Mouse (Mus musculus) adrenal gland, adult 2 months (tissue): Measurements from ENCODE around the gene Vps41. TPM values are rescaled to one million over a fixed set of nuclear protein-coding genes. Genes with fewer than 3 reads are reported as not detected.

Experiments used
- DNase-seq: peaks from one replicate; pipeline ENCODE4 v3.0.0; 2021
- polyA plus RNA-seq: library from polyadenylated mRNA; depleted of rRNA; stranded (reverse); fragments of >200 nt; gene quantifications from 2 replicates; pipeline ENCODE4 v1.2.3, GENCODE M21; 2012
- total RNA-seq, 2 experiments: library from RNA; stranded (reverse); gene quantifications; 2 replicates each; pipeline ENCODE4 v1.2.3; 2021

Gene Vps41
- total and polyA plus RNA-seq, 3 experiments, result 8.8 to 76.0 (median 73.9) TPM

- DNase-seq, result no peak
These were observed 77.4 kb downstream of the Vps41 start for GRCm38 (mm10) chr13:18794454-18794853.

- DNase-seq, result peak; percentile 21
These were observed 80.5 kb downstream of the Vps41 start for GRCm38 (mm10) chr13:18797555-18797954.

- no peak for DNase-seq
These were observed 83.3 kb downstream of the Vps41 start for GRCm38 (mm10) chr13:18800434-18800833.

GRCm38 (mm10) chr13:18809465-18809864 is 92.4 kb downstream of the Vps41 start:
- DNase-seq, result no peak

DNA sequence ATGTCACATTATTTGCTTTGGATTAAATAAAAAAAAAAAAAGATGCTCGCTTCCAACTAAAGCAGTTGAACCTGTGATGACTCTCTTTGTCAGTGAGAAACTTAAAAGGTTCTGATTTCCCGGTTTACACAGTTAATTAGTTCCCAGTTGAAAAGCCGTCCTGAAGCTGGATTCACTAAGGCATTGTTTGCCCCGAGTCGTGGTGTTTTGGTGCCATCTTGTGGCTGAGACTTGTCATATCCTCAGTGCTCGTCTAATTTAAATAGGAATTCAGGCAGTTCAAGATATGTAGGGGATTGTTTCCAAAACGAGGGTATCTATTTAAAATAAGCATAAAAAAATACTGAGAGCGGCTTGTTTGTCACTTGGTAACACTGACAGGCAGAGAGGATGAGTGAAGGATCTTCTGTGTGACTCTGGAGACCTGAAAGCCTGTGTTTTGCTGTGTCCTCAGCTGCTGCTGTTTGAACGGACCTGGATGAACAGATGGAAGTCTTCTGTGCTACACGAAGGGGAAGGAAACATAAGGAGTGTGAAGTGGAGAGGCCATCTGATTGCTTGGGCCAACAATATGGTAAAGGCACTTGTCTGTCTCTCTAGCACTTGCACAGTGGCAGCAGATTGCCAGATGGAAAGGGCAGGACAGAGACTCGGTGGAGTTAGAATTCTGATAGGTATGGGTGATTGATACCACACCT is 93.0 kb downstream of the Vps41 start:
- DNase-seq, result peak; percentile 65

DNA sequence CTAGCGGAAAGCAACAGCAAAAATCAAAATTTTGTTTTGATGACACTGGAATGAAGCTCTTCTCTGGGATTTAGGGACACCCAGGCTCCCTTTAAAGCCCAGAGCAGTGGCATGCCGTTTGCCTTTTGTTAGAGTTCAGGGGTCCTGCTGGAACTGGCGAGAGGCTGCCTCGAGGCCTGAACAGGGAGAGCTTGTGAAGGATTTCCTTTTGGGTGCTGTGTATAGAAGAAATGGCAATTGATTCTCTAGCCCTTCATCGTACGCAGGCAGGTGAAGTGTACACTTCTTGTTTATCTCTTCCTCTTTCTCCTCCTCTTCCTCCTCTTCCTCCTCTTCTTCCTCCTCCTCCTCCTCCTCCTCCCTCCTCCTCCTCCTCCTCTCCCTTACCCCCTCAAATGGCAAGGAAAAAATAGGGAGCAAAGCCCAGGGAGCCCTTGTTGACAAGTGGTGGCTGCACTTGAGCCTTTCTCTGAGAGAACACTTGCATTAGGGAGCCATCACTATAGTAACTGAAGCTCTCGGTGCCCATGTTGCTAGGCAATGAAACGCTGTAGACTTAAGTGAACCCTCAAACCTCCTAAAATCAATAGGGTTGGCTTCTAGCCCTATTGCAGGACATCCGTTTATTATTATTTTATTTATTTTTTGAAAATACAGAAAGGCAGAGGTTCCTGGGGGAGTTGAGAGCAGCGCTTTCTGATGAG is 107.5 kb downstream of the Vps41 start:
- DNase-seq, result no peak

- DNase-seq, result no peak
These were observed 109.9 kb downstream of the Vps41 start for GRCm38 (mm10) chr13:18827029-18827428.

DNA sequence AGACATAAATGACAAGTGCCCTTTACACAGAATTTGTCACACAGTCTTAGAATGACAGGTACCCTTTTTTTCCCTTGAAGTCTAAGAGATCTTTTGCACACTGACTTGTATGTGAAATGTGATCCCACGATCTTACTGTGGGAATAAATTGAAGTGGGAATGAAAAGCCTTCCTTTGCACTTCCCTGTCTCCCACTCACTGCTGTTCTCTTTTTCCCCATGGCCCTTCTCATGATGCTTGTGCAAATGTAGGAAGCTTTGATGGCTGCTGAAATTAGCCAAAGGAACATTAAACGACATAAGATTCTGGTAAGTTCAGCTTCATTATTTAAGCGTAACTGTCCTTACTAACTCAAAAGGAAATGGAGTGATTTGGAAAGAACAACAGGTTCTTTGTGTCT is 113.4 kb downstream of the Vps41 start:
- no peak for DNase-seq

- DNase-seq, result no peak
These were observed 122.1 kb downstream of the Vps41 start for GRCm38 (mm10) chr13:18839231-18839630.

DNA sequence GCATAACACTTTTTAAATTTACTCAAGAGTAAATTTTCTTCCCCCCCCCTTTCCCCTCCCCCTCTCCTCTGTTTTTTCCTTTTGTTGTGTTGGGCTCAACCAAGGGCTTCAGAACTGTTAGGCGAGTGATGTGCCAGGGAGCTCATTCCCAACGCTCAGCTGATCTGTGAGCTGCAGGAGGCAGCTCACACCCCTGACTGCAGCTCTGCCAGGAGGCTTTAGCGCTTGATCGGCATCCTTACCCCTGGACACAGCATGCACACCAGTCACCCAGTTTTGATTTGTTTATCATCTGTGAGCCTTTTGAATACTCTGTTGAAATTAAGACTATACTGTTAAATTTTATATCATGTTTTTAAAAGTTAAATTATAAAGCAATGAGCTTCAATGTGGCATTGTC is 123.3 kb downstream of the Vps41 start:
- DNase-seq, result no peak

DNA sequence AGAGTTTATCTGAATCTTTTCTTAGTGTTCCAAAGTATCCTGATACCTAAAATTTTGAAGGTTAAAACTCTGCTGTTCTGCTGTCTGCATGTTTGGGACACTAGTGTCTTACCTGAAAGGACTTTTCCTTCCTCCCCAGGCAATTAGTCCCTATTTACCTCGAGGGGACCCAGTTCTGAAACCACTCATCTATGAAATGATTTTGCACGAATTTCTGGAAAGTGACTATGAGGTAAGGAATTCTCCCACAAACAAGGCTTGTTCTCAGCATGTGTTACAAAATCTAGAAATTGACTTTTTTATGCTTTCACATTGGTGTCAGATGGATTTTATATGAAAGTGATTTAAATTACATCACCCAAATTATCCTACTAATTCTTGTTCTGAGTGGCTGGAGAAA is 123.9 kb downstream of the Vps41 start:
- DNase-seq, result no peak

- DNase-seq, result no peak
These were observed 124.7 kb downstream of the Vps41 start for GRCm38 (mm10) chr13:18841752-18842282.

DNA sequence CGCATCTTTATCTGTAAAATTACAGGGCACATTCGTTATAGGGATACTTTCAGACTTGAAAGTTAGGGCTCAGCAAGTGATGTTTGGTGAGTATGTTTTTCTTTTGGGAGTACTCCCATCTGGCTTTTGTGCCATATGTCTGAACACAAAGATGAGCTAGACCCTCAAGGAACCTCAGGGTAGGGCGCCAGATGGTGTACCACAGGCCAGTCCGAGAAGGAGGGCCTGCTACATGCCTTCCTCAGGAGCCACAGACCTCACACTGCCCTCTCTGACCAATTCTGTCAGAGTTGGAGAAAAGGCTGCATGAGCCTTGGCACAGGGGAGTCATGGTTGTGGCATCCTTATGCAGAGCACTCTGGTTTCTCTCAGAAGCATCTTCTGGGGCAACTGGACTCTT is 125.5 kb downstream of the Vps41 start:
- DNase-seq, result no peak

- DNase-seq, result no peak
These were observed 126.5 kb downstream of the Vps41 start for GRCm38 (mm10) chr13:18843546-18843945.

GRCm38 (mm10) chr13:18847386-18847785 is 130.3 kb downstream of the Vps41 start:
- no peak for DNase-seq

GRCm38 (mm10) chr13:18849563-18849962 is 132.5 kb downstream of the Vps41 start:
- DNase-seq, result no peak

DNA sequence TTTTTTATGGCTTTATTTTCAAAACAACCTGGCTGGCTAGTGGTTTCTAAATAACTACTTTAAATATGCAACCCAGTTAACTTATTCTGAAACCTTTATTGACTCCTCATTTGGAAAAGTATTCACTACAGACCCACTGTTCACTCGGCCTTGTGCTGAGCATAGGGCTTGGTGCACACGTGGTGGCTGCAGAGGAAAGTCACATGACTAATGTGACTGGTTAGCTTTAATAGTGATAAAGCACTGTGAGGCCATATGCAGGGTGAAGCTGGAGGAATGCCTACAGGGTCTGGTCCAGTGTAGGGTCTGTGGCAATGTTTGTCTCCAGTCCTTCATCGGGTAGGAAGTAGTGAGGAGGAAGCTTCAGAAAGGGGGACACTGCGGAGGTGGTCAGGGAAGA is 134.1 kb downstream of the Vps41 start:
- no peak for DNase-seq

- DNase-seq, result no peak
These were observed 135.6 kb downstream of the Vps41 start for GRCm38 (mm10) chr13:18852718-18853117.

- DNase-seq, result no peak
These were observed 139.1 kb downstream of the Vps41 start for GRCm38 (mm10) chr13:18856026-18856802.

- DNase-seq, result no peak
These were observed 141.1 kb downstream of the Vps41 start for GRCm38 (mm10) chr13:18858183-18858582.

- no peak for DNase-seq
These were observed 142.3 kb downstream of the Vps41 start for GRCm38 (mm10) chr13:18859389-18859788.

- DNase-seq, result peak; percentile 54
These were observed 151.0 kb downstream of the Vps41 start for GRCm38 (mm10) chr13:18868030-18868490.

DNA sequence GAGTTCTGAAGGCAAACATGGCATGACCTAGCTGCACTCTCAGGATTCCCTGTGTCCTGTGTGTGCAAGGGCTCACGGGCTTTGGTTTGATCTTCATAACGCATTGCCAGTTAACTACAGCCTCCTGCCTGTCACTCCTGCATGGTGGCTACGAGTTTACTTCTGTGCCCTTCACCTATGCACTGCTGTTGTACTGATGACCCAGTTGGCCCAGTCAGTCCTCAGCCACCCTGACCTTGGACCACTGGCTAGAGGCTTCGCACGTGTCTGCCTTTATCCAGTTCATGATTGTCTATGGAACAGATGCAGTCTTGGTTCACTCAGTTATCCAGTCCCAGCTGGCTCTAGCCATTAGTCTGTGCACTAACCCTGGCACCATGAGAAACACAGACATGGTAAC is 151.7 kb downstream of the Vps41 start:
- peak; percentile 13 for DNase-seq
